Comparison of ENCODE assay signal across 18 mouse cellular contexts in the genomic region with DNA sequence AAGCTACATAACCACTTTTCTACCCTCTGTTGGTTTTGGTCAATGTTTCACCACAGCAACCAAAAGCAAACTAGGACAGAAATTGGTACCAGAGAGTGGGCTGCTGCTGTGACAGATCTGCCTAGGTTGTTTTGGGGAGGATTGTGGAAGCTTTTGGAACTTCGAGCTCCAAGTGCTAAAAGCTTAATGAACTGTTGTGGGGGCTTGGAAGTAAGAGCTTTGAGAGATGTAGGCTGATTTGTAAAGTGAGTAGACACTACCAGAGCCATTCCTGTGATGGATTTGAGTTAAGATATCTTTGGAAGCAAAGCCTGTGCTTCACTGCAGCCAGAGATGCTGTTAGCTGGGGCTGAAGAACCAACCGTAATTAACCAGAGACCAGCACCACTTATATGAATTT.
"Had no signal": no experiment of that assay in that cellular context is flagged by ENCODE, and none has a peak within 500 bp of the region (broad histone marks: within the 10 kb centered on the region; RNA-seq: fewer than 3 reads in every experiment).

No protein-coding gene starts in this region.

- ATAC-seq: forebrain, embryonic 13.5 days; forebrain, embryonic 14.5 days; forebrain, embryonic 15.5 days; forebrain, embryonic 16.5 days; forebrain, postnatal 0 days had no signal

- DNase-seq: cerebellum, adult 8-10 months; cerebellum, adult 9-10 months; cerebellum, adult 9-11 months; cerebellum, postnatal 25 days; cerebellum, postnatal 36 days; embryo, embryonic 11 days; forebrain, postnatal 0 days; gastrocnemius, adult 2 months; gastrocnemius, postnatal 10 days; gastrocnemius, postnatal 14 days; gastrocnemius, postnatal 25 days; gastrocnemius, postnatal 36 days; heart, adult 18-20 months; heart, adult 2 months had no signal
